Mouse (Mus musculus): ENCODE results near the gene Pum1.

DNA sequence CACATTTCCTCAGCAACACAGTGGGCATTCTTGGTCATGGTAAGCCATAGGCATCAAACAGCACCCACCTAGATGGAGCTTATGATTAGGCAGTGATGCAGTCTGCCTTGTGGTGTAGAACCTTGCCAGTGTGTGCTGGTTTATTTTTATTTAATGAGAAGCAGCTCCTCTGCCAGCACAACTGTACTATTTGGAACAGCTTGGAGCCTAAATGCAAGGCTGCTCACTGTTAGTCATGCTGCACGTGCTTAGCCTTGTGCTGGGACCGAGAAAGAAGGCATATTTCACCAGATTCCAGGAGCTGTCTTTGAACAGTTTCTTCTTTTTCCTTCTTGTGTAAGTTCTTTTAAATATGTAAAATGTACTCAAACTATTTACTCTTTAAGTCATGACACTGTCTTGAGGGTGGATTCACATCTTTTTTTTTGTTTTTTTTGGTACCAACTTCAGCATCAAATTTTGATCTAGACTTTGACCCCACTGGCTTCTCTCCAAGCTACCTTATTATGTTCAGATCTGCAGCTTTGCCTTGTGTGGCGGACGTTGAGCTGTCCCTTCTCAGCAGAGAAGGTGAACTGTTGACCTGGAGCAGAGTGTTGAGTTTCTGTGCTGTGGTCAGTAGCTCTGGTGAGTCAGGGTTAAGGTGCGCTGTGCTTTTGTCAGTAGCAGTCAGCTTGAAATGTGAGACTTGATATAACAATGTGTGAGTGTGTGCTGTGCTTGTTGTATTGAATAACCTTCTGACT lies 82.6 kb downstream of the Pum1 start:
- TF ChIP-seq CTCF (IDR thresholded peaks at IDR 0.05; ENCODE audit: low read depth, low read length), result no peak
- TF ChIP-seq GATA1 (IDR thresholded peaks at IDR 0.05; ENCODE audit: borderline replicate concordance, low read length), result no peak
- no peak for TF ChIP-seq GATA2 (IDR thresholded peaks at IDR 0.05; ENCODE audit: borderline replicate concordance, low read depth, low read length)
- TF ChIP-seq POLR2AphosphoS5 (IDR thresholded peaks at IDR 0.05; ENCODE audit: insufficient replicate concordance, low read depth, low read length), result no peak

Data from G1E (cell line).